Mouse (Mus musculus) small intestine, adult 10 weeks (tissue): ENCODE results near the gene Olfr214. TPM values are rescaled to one million over a fixed set of nuclear protein-coding genes. Genes with fewer than 3 reads are reported as not detected.

Experiments
- polyA plus RNA-seq: library from polyadenylated mRNA; stranded (reverse); fragments of 350-450 nt; fragmentation: Illumina TruSeq; extraction: RNeasy Lipid Tissue Mini Kit (QIAGEN cat#74804); gene quantifications from one replicate; pipeline ENCODE4 v1.2.3, GENCODE M21; 2014; ENCODE audit warnings: low replicate concordance

Olfr214 gene
- polyA plus RNA-seq = not detected

DNA sequence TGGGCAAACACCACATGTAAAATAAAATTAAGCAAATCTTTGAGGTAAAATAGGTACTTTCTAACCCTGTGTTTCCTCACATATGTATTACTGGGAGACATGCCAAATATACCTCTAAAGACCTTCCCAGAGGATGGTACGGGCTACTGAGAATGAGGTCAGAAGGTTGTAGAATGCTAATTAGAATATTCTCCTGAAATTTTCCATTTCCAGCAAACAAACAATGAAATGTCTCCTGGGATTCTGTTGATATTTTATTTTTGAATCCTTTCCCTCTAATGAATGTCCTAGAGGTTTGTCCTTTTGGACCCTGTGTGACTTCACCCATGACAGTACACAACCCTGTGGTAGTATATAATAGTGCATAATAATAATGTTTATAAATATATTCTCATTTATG, at the start of gene Olfr214:
Gene Olfr214, plus strand, starts transcription at position 301 of the 400 bp plus-strand sequence.

GRCm38 (mm10) chr6:116506302-116507003, 47.6 kb upstream of the Olfr214 start, which contains the start of gene Olfr212:
Gene Olfr212, plus strand, starts transcription at chr6:116506516.

GRCm38 (mm10) chr6:116538156-116538555, 15.9 kb upstream of the Olfr214 start, which contains the start of gene Olfr213:
Gene Olfr213, plus strand, starts transcription at chr6:116538456.

DNA sequence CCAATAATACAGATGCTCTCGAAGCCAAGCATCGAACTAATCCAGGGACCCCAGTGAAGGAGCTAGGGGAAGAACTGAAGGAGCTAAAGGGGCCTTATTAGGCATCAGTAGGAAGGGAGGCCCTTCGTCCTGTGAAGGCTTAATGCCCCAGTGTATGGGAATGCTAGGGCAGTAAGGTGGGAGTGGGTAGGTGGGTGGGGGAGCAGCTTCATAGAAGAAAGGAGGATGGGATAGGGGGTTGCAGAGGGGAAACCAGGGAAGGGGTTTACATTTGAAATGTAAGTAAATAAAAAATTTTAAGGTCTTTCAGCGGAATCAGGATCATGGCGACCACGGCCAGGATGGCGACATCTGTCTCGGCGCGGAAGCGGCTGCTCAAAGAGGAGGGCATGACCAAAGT, 3.2 kb upstream of the Olfr214 start, which contains the start of gene Gm5580:
Gene Gm5580, plus strand, starts transcription at position 301 of the 400 bp plus-strand sequence.

DNA sequence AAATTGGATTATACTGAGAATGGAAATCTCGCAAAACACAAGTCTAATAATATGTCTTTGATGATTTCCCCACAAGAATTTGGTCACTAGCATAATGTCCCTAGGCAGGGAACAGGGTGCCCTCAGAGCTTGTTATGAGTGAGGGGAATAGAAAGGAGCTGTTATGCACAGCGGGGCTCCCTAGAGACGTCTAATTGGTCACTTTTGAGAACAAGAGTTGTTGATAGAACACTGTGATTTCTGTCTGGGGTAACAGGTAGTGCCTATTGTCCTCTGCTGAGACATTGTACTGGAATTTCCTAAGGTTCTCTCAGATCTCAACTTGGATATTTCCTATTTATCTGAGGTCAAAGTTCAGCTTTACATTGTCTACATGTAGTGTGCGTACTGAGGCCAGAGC, 30.1 kb downstream of the Olfr214 start, which contains the start of gene Olfr215:
Gene Olfr215, minus strand, starts transcription at position 101 of the 400 bp plus-strand sequence.

Other genes with a start within 250 kb of the Olfr214 start
- 197 TPM for gene March8, start 216.2 kb upstream of the Olfr214 start, polyA plus RNA-seq
- gene Alox5, start 93.1 kb upstream of the Olfr214 start, polyA plus RNA-seq = 1.2 TPM
- gene Olfr211, start 65.1 kb upstream of the Olfr214 start, polyA plus RNA-seq = not detected
- not detected for gene Olfr212, start 47.7 kb upstream of the Olfr214 start, polyA plus RNA-seq
- gene Olfr213, start 15.8 kb upstream of the Olfr214 start, polyA plus RNA-seq = not detected
- not detected for gene Gm5580, start 3.1 kb upstream of the Olfr214 start, polyA plus RNA-seq
- not detected for gene Olfr215, start 30.0 kb downstream of the Olfr214 start, polyA plus RNA-seq
- 49.6 TPM for gene Zfp422, start 74.8 kb downstream of the Olfr214 start, polyA plus RNA-seq
- not detected for gene Depp1, start 96.4 kb downstream of the Olfr214 start, polyA plus RNA-seq
- 5.0 TPM for gene Rassf4, start 119.7 kb downstream of the Olfr214 start, polyA plus RNA-seq
- gene Tmem72, start 162.7 kb downstream of the Olfr214 start, polyA plus RNA-seq = not detected